Mouse (Mus musculus) stomach, postnatal 0 days (tissue): ENCODE data around the gene Hes5.

Experiments
- CTCF ChIP-seq: IDR thresholded peaks from 2 replicates; pipeline ENCODE4 v1.5.1; 2016; ENCODE audit warnings: antibody characterized with exemption, low read depth, mild to moderate bottlenecking, moderate library complexity
- EP300 ChIP-seq: optimal IDR thresholded peaks from 2 replicates; pipeline ENCODE3; 2016; ENCODE audit warnings: antibody characterized with exemption

GRCm38 (mm10) chr4:154964581-154965235, 4.0 kb downstream of the Hes5 start:
- no peak for TF ChIP-seq EP300
- no peak for TF ChIP-seq CTCF
